Mouse (Mus musculus): ENCODE results near the gene Plcd3. TPM values are rescaled to one million over a fixed set of nuclear protein-coding genes. Genes with fewer than 3 reads are reported as not detected.

Gene Plcd3
- polyA plus RNA-seq, 1 experiment from 2014 or later: 1.7 TPM

DNA sequence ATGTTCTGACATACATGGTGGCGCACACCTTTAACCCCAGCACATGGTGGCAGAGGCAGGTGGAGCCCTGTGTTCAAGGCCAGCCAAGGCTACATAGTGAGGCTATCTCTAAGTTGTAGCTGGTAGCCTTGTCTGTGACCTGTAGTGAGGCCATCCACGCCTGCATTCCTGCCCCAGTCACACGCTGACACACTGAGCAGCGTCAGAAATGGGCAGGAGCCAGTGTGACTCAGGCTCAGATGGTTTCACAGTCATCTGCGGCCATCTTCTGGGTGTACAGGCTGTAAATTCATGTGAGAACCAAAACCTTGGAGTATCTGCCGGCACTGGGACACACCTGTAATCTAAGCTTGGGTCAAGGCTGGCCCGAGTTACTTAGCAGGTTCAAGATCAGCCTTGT is 44.8 kb downstream of the Plcd3 start:
- Histone ChIP-seq H3K9ac (no peak overlapping the region), H3K27me3 (ENCODE audit: control insufficient read depth, insufficient read depth, low read length) (no peaks in the 10 kb centered on the region), H3K27ac (no peak overlapping the region), H3K4me3 (replicated peaks; ENCODE audit: low read length) (no peak overlapping the region), H3K4me2 (replicated peaks) (no peak overlapping the region), H3K36me3 (replicated peaks; ENCODE audit: control insufficient read depth, insufficient read depth) (peaks cover 87% of the 10 kb centered on the region), H3K9me3 (ENCODE audit: control insufficient read depth, low read length) (no peaks in the 10 kb centered on the region), H3K4me1 (replicated peaks; ENCODE audit: control insufficient read depth, insufficient read depth, low read length) (no peaks in the 10 kb centered on the region)
- no peak for DNase-seq (ENCODE audit: low spot score)
- no peak for ATAC-seq (ENCODE audit: low FRiP score)
- 96% methylated on average over 7 of the region's 7 CpGs for WGBS

DNA sequence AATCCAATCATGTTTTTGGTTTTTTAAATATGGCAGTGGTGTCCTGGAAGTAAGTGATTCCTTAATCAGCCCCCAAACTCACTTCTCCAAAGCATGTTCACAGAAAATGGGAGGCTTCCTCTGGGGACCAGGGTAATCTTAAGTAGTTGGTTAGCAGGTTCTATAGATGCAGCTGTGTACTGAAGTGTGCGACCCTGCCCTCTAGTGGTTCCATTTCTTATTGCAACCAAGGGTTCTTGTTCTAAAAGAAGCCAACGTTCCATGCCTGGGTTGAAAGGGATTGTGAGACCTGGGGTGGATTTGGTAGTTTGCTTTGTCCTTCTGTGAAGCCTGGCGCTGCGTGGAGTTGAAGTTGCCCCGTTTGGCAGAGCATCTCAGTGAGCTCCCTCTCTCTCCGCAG is 46.7 kb downstream of the Plcd3 start:
- Histone ChIP-seq H3K27me3 (ENCODE audit: control insufficient read depth, insufficient read depth, low read length) (no peaks in the 10 kb centered on the region), H3K4me1 (replicated peaks; ENCODE audit: control insufficient read depth, insufficient read depth, low read length) (no peaks in the 10 kb centered on the region), H3K9ac (no peak overlapping the region), H3K27ac (no peak overlapping the region), H3K4me3 (replicated peaks; ENCODE audit: low read length) (no peak overlapping the region), H3K9me3 (ENCODE audit: control insufficient read depth, low read length) (no peaks in the 10 kb centered on the region), H3K36me3 (replicated peaks; ENCODE audit: control insufficient read depth, insufficient read depth) (peaks cover 86% of the 10 kb centered on the region), H3K4me2 (replicated peaks) (no peak overlapping the region)
- ATAC-seq (ENCODE audit: low FRiP score): no peak
- DNase-seq (ENCODE audit: low spot score): peak; percentile 94
- 47% methylated on average over 6 of the region's 6 CpGs for WGBS

DNA sequence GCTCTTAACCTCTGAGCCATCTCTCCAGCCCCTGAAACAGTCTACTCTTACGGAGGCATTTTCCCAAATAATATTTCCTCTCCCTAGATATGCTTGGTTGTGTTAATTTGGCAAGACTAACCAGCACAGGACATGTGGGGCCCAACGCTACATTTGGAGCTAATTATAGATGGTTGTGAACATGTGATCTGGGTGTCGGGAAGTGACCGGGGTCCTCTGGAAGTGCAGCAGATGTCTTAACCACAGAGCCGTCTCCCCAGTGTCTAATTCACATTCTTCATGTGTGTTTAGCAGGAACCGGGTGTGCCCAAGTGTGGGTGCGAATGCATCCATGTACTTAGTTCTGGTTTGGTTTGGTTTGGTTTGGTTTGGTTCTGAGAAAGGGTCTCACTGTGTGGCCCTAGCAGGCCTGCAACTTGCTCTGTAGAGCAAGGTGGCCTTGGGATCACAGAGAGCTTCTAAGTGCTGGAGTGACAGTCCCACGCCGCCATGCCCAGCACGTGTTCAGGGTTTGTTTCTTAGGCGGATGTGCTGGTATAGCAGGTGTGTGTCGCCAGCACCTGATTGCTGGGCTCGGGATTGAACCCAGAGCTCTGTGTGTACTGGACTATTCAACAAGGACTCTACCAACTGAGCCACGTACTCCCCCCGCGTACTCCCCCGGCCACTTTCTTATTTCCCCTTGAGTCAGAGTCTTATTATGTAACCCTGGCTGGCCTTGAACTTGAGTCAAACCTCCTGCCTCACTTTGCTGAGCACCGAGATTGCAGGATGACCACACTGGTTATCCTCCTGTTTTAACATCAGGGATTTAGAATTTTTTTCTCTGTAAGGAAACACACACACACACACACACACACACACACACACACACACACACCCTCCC is 48.0 kb downstream of the Plcd3 start:
- no peak for ATAC-seq (ENCODE audit: low FRiP score)
- Histone ChIP-seq H3K4me1 (replicated peaks; ENCODE audit: control insufficient read depth, insufficient read depth, low read length) (no peaks in the 10 kb centered on the region), H3K36me3 (replicated peaks; ENCODE audit: control insufficient read depth, insufficient read depth) (peaks cover 75% of the 10 kb centered on the region), H3K4me2 (replicated peaks) (no peak overlapping the region), H3K27ac (no peak overlapping the region), H3K9me3 (ENCODE audit: control insufficient read depth, low read length) (no peaks in the 10 kb centered on the region), H3K9ac (no peak overlapping the region), H3K4me3 (replicated peaks; ENCODE audit: low read length) (no peak overlapping the region), H3K27me3 (ENCODE audit: control insufficient read depth, insufficient read depth, low read length) (no peaks in the 10 kb centered on the region)
- DNase-seq (ENCODE audit: low spot score): no peak
- 93% methylated on average over 18 of the region's 18 CpGs for WGBS

DNA sequence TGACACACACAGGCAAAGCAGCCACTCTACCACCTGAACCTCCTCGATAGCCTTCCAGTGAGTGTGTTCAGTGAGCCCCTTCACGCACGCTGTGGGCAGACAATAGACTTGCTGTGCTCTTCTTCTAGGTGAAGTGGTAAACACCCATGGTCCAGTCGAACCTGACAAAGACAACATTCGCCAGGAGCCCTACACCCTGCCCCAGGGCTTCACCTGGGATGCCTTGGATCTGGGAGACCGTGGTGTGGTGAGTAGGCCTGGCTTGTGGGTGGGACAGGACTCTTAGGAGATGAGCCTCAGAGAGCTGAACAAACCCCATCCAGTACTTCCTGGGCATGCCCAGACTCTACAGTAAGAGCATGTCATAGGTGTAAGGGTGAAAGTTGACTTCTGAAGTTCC is 49.4 kb downstream of the Plcd3 start:
- peaks cover 69% of the 10 kb centered on the region for H3K36me3 ChIP-seq (replicated peaks; ENCODE audit: control insufficient read depth, insufficient read depth)
- H3K9me3 ChIP-seq (ENCODE audit: control insufficient read depth, low read length): no peaks in the 10 kb centered on the region
- no peak for ATAC-seq (ENCODE audit: low FRiP score)
- H3K4me1 ChIP-seq (replicated peaks; ENCODE audit: control insufficient read depth, insufficient read depth, low read length): no peaks in the 10 kb centered on the region
- WGBS: 96% methylated on average over 6 of the region's 6 CpGs
- no peak overlapping the region for H3K4me2 ChIP-seq (replicated peaks)
- no peaks in the 10 kb centered on the region for H3K27me3 ChIP-seq (ENCODE audit: control insufficient read depth, insufficient read depth, low read length)
- no peak overlapping the region for H3K9ac ChIP-seq
- H3K27ac ChIP-seq: no peak overlapping the region
- H3K4me3 ChIP-seq (replicated peaks; ENCODE audit: low read length): no peak overlapping the region
- DNase-seq (ENCODE audit: low spot score): no peak

DNA sequence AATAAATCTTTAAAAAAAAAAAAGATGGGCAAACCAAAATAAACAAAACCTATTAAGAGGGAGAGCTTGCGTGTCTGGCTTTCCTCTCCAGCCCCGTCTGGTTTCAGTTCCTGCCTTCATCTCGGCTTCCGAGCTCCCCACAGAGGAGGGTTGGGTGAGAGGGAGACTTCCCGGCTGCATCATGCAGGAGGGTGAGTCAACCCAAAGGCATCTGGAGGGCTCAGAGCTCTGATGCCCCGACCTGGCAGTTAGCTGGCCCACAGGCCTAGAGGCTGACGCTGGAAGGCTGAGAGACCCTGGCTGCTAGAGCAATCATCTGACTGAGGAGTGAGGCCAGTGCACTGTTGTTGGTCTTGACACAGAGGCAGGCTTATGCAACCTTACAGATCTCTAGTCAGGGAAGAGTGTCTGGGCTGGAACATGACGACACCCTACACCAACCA is 50.2 kb downstream of the Plcd3 start:
- H3K9me3 ChIP-seq (ENCODE audit: control insufficient read depth, low read length): no peaks in the 10 kb centered on the region
- DNase-seq (ENCODE audit: low spot score) (no peak), ATAC-seq (ENCODE audit: low FRiP score) (no peak)
- H3K9ac ChIP-seq: no peak overlapping the region
- no peak overlapping the region for H3K27ac ChIP-seq
- WGBS: 89% methylated on average over 8 of the region's 8 CpGs
- H3K27me3 ChIP-seq (ENCODE audit: control insufficient read depth, insufficient read depth, low read length): no peaks in the 10 kb centered on the region
- H3K36me3 ChIP-seq (replicated peaks; ENCODE audit: control insufficient read depth, insufficient read depth): peaks cover 68% of the 10 kb centered on the region
- H3K4me2 ChIP-seq (replicated peaks): no peak overlapping the region
- H3K4me3 ChIP-seq (replicated peaks; ENCODE audit: low read length): no peak overlapping the region
- H3K4me1 ChIP-seq (replicated peaks; ENCODE audit: control insufficient read depth, insufficient read depth, low read length): no peaks in the 10 kb centered on the region

DNA sequence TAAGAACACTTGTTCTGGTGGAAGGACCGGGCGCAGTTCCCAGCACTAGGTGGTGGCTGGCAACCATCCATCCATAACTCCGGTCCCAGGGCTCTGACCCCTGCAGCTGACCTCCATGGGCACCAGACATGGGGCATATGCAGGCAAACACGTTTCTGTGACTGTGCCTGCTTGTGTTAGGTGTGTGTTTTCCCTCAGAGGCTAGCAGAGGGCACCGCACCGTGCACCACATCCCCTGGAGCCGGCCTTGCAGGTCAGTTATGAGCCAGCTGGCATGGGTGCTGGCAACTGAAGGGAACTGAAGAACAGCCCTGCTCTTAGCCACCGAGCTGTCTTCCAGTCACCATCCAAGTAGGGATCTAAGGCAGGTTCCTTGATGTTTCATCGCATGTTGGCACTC is 51.3 kb downstream of the Plcd3 start:
- H3K4me1 ChIP-seq (replicated peaks; ENCODE audit: control insufficient read depth, insufficient read depth, low read length): no peaks in the 10 kb centered on the region
- no peak overlapping the region for H3K4me3 ChIP-seq (replicated peaks; ENCODE audit: low read length)
- no peak overlapping the region for H3K9ac ChIP-seq
- no peaks in the 10 kb centered on the region for H3K9me3 ChIP-seq (ENCODE audit: control insufficient read depth, low read length)
- 94% methylated on average over 9 of the region's 9 CpGs for WGBS
- ATAC-seq (ENCODE audit: low FRiP score): no peak
- peaks cover 68% of the 10 kb centered on the region for H3K36me3 ChIP-seq (replicated peaks; ENCODE audit: control insufficient read depth, insufficient read depth)
- no peaks in the 10 kb centered on the region for H3K27me3 ChIP-seq (ENCODE audit: control insufficient read depth, insufficient read depth, low read length)
- no peak for DNase-seq (ENCODE audit: low spot score)
- H3K27ac ChIP-seq: no peak overlapping the region
- no peak overlapping the region for H3K4me2 ChIP-seq (replicated peaks)

DNA sequence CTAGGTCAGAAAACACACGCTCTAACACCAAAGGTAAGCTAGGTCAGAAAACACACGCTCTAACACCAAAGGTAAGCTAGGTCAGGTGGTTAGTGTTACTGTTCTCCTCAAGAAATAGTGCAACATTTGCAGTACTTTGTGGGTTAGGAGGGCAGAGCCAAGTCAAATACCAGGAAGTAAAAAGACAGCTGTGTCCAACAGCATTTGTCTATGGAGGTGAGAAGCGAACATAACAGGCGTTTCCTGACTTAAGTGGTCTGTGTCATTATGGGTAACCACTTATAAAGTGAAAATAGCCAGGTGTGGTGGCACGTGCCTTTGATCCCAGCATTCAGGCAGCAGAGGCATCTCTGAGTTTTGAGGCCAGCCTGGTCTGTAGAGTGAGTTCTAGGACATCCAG is 51.8 kb downstream of the Plcd3 start:
- WGBS: 97% methylated on average over 5 of the region's 5 CpGs
- Histone ChIP-seq H3K4me2 (replicated peaks) (no peak overlapping the region), H3K36me3 (replicated peaks; ENCODE audit: control insufficient read depth, insufficient read depth) (peaks cover 71% of the 10 kb centered on the region), H3K9me3 (ENCODE audit: control insufficient read depth, low read length) (no peaks in the 10 kb centered on the region), H3K9ac (no peak overlapping the region), H3K4me1 (replicated peaks; ENCODE audit: control insufficient read depth, insufficient read depth, low read length) (no peaks in the 10 kb centered on the region), H3K27ac (no peak overlapping the region), H3K27me3 (ENCODE audit: control insufficient read depth, insufficient read depth, low read length) (no peaks in the 10 kb centered on the region), H3K4me3 (replicated peaks; ENCODE audit: low read length) (no peak overlapping the region)
- ATAC-seq (ENCODE audit: low FRiP score) (no peak), DNase-seq (ENCODE audit: low spot score) (no peak)

DNA sequence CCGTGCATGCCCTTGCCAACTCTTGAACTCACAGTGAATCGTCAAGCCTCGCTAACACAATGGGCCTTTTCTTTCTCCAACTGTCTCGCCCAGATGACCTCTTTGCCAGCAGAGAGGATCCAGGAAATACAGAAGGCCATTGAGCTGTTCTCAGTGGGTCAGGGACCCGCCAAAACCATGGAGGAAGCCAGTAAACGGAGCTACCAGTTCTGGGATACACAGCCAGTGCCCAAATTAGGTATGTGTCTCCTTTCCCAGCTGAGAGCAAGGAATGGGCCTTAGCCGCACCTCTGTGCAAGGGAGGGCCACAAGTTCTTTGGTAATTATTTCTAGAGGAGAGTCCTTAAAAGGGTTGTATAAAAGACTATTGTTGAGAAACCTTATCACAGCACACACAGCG is 55.2 kb downstream of the Plcd3 start:
- 47% methylated on average over 8 of the region's 8 CpGs for WGBS
- peaks cover 65% of the 10 kb centered on the region for H3K36me3 ChIP-seq (replicated peaks; ENCODE audit: control insufficient read depth, insufficient read depth)

DNA sequence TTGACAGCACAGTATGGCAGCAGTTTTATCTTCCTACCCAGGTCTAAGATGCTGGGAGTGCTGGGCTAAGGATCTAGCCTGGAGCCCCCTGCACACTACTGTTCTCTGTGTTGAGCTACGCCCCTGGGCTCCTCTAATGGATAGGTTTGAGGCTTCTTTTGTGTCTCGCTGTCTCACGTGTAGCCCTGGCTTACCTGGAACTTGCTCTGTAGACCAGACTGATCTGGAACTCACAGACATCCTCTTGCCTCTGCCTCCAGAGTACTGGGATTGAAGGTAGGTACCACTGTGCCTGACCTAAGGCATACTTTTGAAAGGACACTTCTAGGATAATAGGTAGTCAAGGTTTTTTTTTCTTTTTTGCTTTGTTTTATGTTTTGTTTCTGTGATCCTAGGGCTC is 57.5 kb downstream of the Plcd3 start:
- Histone ChIP-seq H3K4me3 (replicated peaks; ENCODE audit: low read length) (no peak overlapping the region), H3K4me2 (replicated peaks) (no peak overlapping the region), H3K9ac (no peak overlapping the region), H3K27me3 (ENCODE audit: control insufficient read depth, insufficient read depth, low read length) (no peaks in the 10 kb centered on the region), H3K4me1 (replicated peaks; ENCODE audit: control insufficient read depth, insufficient read depth, low read length) (no peaks in the 10 kb centered on the region), H3K9me3 (ENCODE audit: control insufficient read depth, low read length) (no peaks in the 10 kb centered on the region), H3K36me3 (replicated peaks; ENCODE audit: control insufficient read depth, insufficient read depth) (peaks cover 50% of the 10 kb centered on the region), H3K27ac (no peak overlapping the region)
- DNase-seq (ENCODE audit: low spot score): no peak
- WGBS: 96% methylated on average over 3 of the region's 3 CpGs
- ATAC-seq (ENCODE audit: low FRiP score): no peak

More for the DNA sequence above, 55.2 kb downstream of the Plcd3 start:
- Histone ChIP-seq H3K27me3 (ENCODE audit: control insufficient read depth, insufficient read depth, low read length) (no peaks in the 10 kb centered on the region), H3K9ac (no peak overlapping the region), H3K27ac (no peak overlapping the region), H3K4me1 (replicated peaks; ENCODE audit: control insufficient read depth, insufficient read depth, low read length) (no peaks in the 10 kb centered on the region), H3K4me2 (replicated peaks) (no peak overlapping the region), H3K9me3 (ENCODE audit: control insufficient read depth, low read length) (no peaks in the 10 kb centered on the region), H3K4me3 (replicated peaks; ENCODE audit: low read length) (no peak overlapping the region)
- ATAC-seq (ENCODE audit: low FRiP score): no peak
- DNase-seq (ENCODE audit: low spot score): no peak

Measured in hindbrain, embryonic 14.5 days (tissue).